Mouse (Mus musculus): ENCODE results near the gene Rbm7.

DNA sequence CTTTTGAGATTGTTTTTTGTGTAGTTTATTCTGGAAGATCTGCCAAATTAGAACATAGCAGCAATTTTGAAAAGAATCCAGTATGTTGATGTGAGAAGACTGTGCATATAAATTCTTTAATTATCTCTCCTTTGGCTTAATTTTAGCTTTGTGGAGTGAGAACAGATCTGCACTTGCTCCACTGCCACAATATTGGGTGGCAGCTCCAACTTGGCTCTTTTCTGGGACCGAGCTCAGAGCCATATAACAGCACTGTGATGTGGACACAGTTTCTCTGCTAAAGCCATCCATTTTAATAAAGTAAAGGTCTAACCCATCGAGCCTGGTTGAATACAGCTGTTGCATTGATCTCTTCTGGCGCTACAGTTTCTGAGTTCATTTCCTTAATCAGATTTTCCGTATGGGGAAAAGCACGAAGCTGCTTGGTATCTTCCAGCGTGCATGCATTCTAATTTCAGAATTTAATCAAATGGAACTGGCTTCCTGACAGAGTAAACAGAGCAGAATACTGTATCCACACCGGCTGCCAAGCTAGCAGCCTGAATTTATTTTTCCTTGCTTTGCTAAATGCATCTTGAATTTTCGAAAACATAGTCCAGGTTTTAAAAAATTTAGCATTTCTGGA, 9.8 kb upstream of the Rbm7 start:
- TF ChIP-seq TCF12 (IDR thresholded peaks at IDR 0.05; ENCODE audit: low read depth, low read length) (no peak), POLR2A (IDR thresholded peaks at IDR 0.05; ENCODE audit: control insufficient read depth in 1 of 2, insufficient read depth in 1 of 2, low read depth in 1 of 2, low read length in 2 of 2, poor library complexity in 1 of 2) (no peak), CTCF (IDR thresholded peaks at IDR 0.05 in 2 of 3, conservative IDR thresholded peaks at IDR 0.05 in 1 of 3; ENCODE audit: control insufficient read depth in 1 of 3, insufficient read depth in 1 of 3, low read depth in 2 of 3, low read length in 3 of 3, poor library complexity in 1 of 3, severe bottlenecking in 1 of 3) (no peak), MAZ (IDR thresholded peaks at IDR 0.05; ENCODE audit: low read depth, low read length) (no peak), GATA1 (IDR thresholded peaks at IDR 0.05; ENCODE audit: low read depth, low read length) (no peak), CHD2 (IDR thresholded peaks at IDR 0.05; ENCODE audit: low read length) (no peak), GABPA (IDR thresholded peaks at IDR 0.05; ENCODE audit: low read depth, low read length) (no peak), EP300 (IDR thresholded peaks at IDR 0.05; ENCODE audit: low read depth in 1 of 2, low read length in 2 of 2) (no peak)
